Mouse (Mus musculus) ES-E14 (cell line): ENCODE data around the gene Zbtb20. TPM values are rescaled to one million over a fixed set of nuclear protein-coding genes. Genes with fewer than 3 reads are reported as not detected.

ENCODE experiments used
- DNase-seq: peaks from one replicate; pipeline ENCODE4 v3.0.0-alpha.2; 2013; ENCODE audit warnings: low read depth, low spot score
- H3K27ac ChIP-seq: 2 replicates; pipeline ENCODE4 v1.5.1; 2012; ENCODE audit warnings: low read depth, mild to moderate bottlenecking, low read length, moderate library complexity, mixed read lengths; ENCODE audit not compliant: poor library complexity, insufficient read depth, severe bottlenecking
- H3K36me3 ChIP-seq: 2 replicates; pipeline ENCODE4 v1.6.1; 2012; ENCODE audit warnings: mild to moderate bottlenecking, low read length, moderate library complexity, mixed read lengths; ENCODE audit not compliant: control insufficient read depth, poor library complexity, insufficient read depth, severe bottlenecking
- H3K4me1 ChIP-seq, 2 experiments: fragments of 150-350 bp in 1 of 2; sonication (generic) in 1 of 2; 2 replicates each; pipeline ENCODE4 v1.6.1; 2012; ENCODE audit warnings: low read length in 2 of 2, mild to moderate bottlenecking in 1 of 2, mixed read lengths in 1 of 2; ENCODE audit not compliant: control insufficient read depth in 2 of 2, insufficient read depth in 2 of 2, poor library complexity in 1 of 2
- H3K4me3 ChIP-seq, 2 experiments: fragments of 150-350 bp in 1 of 2; sonication (generic) in 1 of 2; 2 replicates each; pipeline ENCODE4 v1.5.1; 2012; ENCODE audit warnings: low read length in 2 of 2, low read depth in 1 of 2, mild to moderate bottlenecking in 1 of 2, mixed read lengths in 1 of 2; ENCODE audit not compliant: insufficient read depth in 1 of 2, poor library complexity in 1 of 2, severe bottlenecking in 1 of 2
- H3K9ac ChIP-seq: 2 replicates; pipeline ENCODE4 v1.6.1; 2012; ENCODE audit warnings: low read depth, mild to moderate bottlenecking, low read length, mixed read lengths; ENCODE audit not compliant: poor library complexity, insufficient read depth, severe bottlenecking
- H3K9me3 ChIP-seq: fragments of 150-350 bp; sonication (generic); 2 replicates; pipeline ENCODE4 v1.6.1; 2012; ENCODE audit warnings: low read depth, mild to moderate bottlenecking, low read length; ENCODE audit not compliant: control insufficient read depth, insufficient read depth
- CHD2 ChIP-seq: IDR thresholded peaks from 2 replicates; pipeline ENCODE4 v1.6.1; 2014; ENCODE audit warnings: mild to moderate bottlenecking, low read depth, low read length, inconsistent platforms
- HCFC1 ChIP-seq: IDR thresholded peaks from 2 replicates; pipeline ENCODE4 v1.6.1; 2012; ENCODE audit warnings: low read length, inconsistent platforms, borderline replicate concordance; ENCODE audit not compliant: insufficient read depth
- MAFK ChIP-seq: IDR thresholded peaks from 2 replicates; pipeline ENCODE4 v1.6.1; 2014; ENCODE audit warnings: mild to moderate bottlenecking, low read depth, low read length, inconsistent platforms; ENCODE audit not compliant: insufficient read depth
- ZC3H11A ChIP-seq: IDR thresholded peaks from 2 replicates; pipeline ENCODE4 v1.6.1; 2012; ENCODE audit warnings: low read depth, mild to moderate bottlenecking, inconsistent platforms, low read length, borderline replicate concordance
- ZNF384 ChIP-seq: IDR thresholded peaks from 2 replicates; pipeline ENCODE4 v1.6.1; 2012; ENCODE audit warnings: low read depth, low read length, inconsistent platforms
- in situ Hi-C, 2 experiments: fragments of 600-800 bp; cut with MboI; formaldehyde crosslinking; loops; one replicate each; pipeline ENCODE4 v1.15.1; 2025; ENCODE audit warnings: low sequenced_read_pairs in 2 of 2, inconsistent platforms in 1 of 2; ENCODE audit not compliant: unreplicated experiment in 2 of 2
- total RNA-seq: library from RNA; depleted of rRNA; stranded (reverse); fragments of 300-350 nt; gene quantifications from 2 replicates; pipeline ENCODE4 v1.2.3, GENCODE M21; 2012

Gene Zbtb20
- total RNA-seq, 1 experiment = 4.0 TPM

GRCm38 (mm10) chr16:43297953-43298596 is 422.4 kb downstream of the Zbtb20 start:
- Histone ChIP-seq H3K9me3 (no peaks in the 10 kb centered on the region), H3K4me1 (no peaks in the 10 kb centered on the region), H3K36me3 (no peaks in the 10 kb centered on the region), H3K27ac (no peak overlapping the region), H3K9ac (no peak overlapping the region), H3K4me3 (no peak overlapping the region)
- in situ Hi-C loops = no loop called here
- TF ChIP-seq CHD2 = no peak
- no peak for TF ChIP-seq MAFK
- no peak for TF ChIP-seq HCFC1
- no peak for DNase-seq

- no peaks in the 10 kb centered on the region for H3K36me3 ChIP-seq
- H3K9ac ChIP-seq = no peak overlapping the region
- no peaks in the 10 kb centered on the region for H3K4me1 ChIP-seq
- in situ Hi-C loops = no loop called here
- TF ChIP-seq MAFK (no peak), ZC3H11A (no peak), CHD2 (no peak), HCFC1 (no peak), ZNF384 (no peak)
- DNase-seq = no peak
- no peak overlapping the region for H3K4me3 ChIP-seq
- H3K27ac ChIP-seq = no peak overlapping the region
- H3K9me3 ChIP-seq = no peaks in the 10 kb centered on the region
These were observed 424.7 kb downstream of the Zbtb20 start for GRCm38 (mm10) chr16:43300420-43300819.

- Histone ChIP-seq H3K27ac (no peak overlapping the region), H3K4me1 (no peaks in the 10 kb centered on the region), H3K9ac (no peak overlapping the region), H3K4me3 (no peak overlapping the region), H3K36me3 (no peaks in the 10 kb centered on the region), H3K9me3 (no peaks in the 10 kb centered on the region)
- in situ Hi-C loops = no loop called here
- TF ChIP-seq HCFC1 = no peak
- no peak for TF ChIP-seq ZNF384
- no peak for TF ChIP-seq ZC3H11A
- TF ChIP-seq MAFK = no peak
- TF ChIP-seq CHD2 = no peak
- DNase-seq = no peak
These were observed 426.5 kb downstream of the Zbtb20 start for GRCm38 (mm10) chr16:43302171-43302570.

GRCm38 (mm10) chr16:43303245-43304197 is 427.8 kb downstream of the Zbtb20 start:
- in situ Hi-C loops = no loop called here
- Histone ChIP-seq H3K4me1 (no peaks in the 10 kb centered on the region), H3K27ac (no peak overlapping the region), H3K36me3 (no peaks in the 10 kb centered on the region), H3K9ac (no peak overlapping the region), H3K9me3 (no peaks in the 10 kb centered on the region), H3K4me3 (no peak overlapping the region)
- DNase-seq = no peak
- TF ChIP-seq ZC3H11A (no peak), MAFK (no peak), CHD2 (no peak), ZNF384 (no peak), HCFC1 (no peak)
